Mouse (Mus musculus): ENCODE results near the gene Klf16.

DNA sequence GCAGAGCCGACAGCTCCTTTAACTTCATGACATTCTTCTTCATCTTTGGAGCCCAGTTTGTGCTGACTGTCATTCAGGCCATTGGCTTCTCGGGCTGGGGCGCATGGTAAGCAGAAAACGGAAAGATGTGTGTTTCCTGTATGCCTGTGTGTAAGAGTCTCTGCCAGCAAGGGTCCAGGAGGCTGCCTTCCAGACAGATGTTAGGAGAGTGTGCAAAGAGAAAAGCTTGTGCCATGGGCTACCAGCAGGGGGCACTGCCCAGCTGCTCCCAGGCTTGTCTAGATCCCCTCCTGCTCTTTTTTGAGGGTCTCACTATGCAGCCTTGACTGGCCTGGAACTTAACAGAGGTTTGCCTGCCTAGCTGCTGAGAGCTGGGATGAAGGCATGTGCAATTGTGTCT is 33.9 kb upstream of the Klf16 start:
- peak; percentile 97 for TF ChIP-seq CTCF (IDR thresholded peaks at IDR 0.05)
- TF ChIP-seq POLR2A (IDR thresholded peaks at IDR 0.05; ENCODE audit: insufficient read depth, low read depth, low read length) = no peak

Measured in heart, adult 2 months (tissue).